Mouse (Mus musculus): ENCODE data around the gene Gng8. TPM values are rescaled to one million over a fixed set of nuclear protein-coding genes. Genes with fewer than 3 reads are reported as not detected.

The Gng8 gene
- polyA plus RNA-seq, 1 experiment: not detected

GRCm38 (mm10) chr7:16940292-16940691, 48.7 kb downstream of the Gng8 start:
- Histone ChIP-seq H3K27ac (ENCODE audit: control insufficient read depth, insufficient read depth, low read depth, low read length, poor library complexity) (no peak overlapping the region), H3K4me1 (ENCODE audit: control insufficient read depth, insufficient read depth, low read length) (no peaks in the 10 kb centered on the region), H3K4me3 (replicated peaks; ENCODE audit: control insufficient read depth, low read depth, low read length) (no peak overlapping the region)
- WGBS: 72% methylated on average over 7 of the region's 7 CpGs
- TF ChIP-seq CTCF (IDR thresholded peaks at IDR 0.05; ENCODE audit: control insufficient read depth, insufficient read depth, low read length) (no peak), POLR2A (IDR thresholded peaks at IDR 0.05; ENCODE audit: borderline replicate concordance, control insufficient read depth, low read depth, low read length) (no peak)

DNA sequence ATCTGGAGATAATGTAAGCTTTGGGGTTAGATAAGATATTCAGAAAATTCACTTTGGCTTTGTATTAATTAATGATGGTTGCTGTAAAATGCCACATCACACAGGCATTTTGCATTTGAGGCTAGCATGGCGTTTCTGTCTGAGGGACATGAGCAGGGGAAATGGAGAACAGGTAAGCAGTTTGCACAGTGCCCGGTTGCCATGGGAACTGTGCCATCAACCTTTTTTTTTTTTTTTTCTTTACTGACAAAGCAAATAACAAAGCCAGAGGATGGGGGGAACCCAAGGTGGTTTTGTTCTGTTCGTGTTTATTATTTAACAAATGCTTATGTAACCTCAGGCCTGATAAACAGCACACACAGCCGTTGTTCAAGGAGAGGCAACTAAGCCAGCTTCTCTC, 51.3 kb downstream of the Gng8 start:
- 44% methylated on average over 4 of the region's 4 CpGs for WGBS
- TF ChIP-seq CTCF (IDR thresholded peaks at IDR 0.05; ENCODE audit: control insufficient read depth, insufficient read depth, low read length) (no peak), POLR2A (IDR thresholded peaks at IDR 0.05; ENCODE audit: borderline replicate concordance, control insufficient read depth, low read depth, low read length) (no peak)
- Histone ChIP-seq H3K4me3 (replicated peaks; ENCODE audit: control insufficient read depth, low read depth, low read length) (no peak overlapping the region), H3K4me1 (ENCODE audit: control insufficient read depth, insufficient read depth, low read length) (no peaks in the 10 kb centered on the region; the same call in 1 of the 2 replicates), H3K27ac (ENCODE audit: control insufficient read depth, insufficient read depth, low read depth, low read length, poor library complexity) (no peak overlapping the region)

DNA sequence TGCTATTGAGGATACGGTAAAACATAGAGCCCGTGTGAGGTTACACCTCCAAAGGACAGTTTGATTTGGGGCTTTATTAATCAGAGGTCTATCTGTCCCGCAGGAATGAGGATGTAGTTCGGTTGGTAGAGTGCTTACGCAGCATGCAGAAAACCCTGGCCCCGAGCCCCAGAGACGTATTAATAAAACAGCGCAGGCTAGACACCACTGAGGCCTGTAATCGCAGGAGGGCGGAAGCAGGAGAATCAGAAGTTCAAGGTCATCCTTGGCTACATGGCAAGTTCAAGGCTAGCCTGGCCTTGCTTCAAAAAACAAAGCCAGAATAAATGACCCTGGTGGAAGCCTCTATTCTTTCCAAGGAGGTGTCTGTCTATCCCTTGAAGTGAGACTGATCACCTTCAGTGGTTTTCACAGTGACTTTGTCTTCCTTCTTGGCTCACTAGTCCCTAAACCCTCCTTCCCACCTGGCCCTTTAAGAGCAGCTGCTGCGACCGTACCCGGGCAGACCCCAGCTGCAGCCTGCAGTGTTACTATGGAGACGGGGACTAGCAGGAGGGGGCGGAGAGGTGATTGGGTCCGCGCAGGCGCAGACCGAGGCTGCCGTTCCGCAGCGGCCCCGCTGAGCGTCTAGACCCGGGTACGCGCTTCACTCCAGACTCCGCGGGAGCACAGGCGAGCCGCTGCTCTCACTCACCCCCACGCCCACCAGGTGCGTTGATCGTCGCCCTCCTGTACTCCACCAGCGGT, 52.6 kb downstream of the Gng8 start, which contains the start of gene Pnmal2:
Gene Pnmal2 (plus strand): TSS at position 622 of the 747 bp plus-strand sequence.
- no peak for TF ChIP-seq POLR2A (IDR thresholded peaks at IDR 0.05; ENCODE audit: borderline replicate concordance, control insufficient read depth, low read depth, low read length)
- no peak for TF ChIP-seq CTCF (IDR thresholded peaks at IDR 0.05; ENCODE audit: control insufficient read depth, insufficient read depth, low read length)
- Histone ChIP-seq H3K27ac (ENCODE audit: control insufficient read depth, insufficient read depth, low read depth, low read length, poor library complexity) (no peak within 1 kb of the TSS; the same call in 1 of the 2 replicates), H3K4me1 (ENCODE audit: control insufficient read depth, insufficient read depth, low read length) (no peaks in the 10 kb centered on the region; the same call in 1 of the 2 replicates), H3K4me3 (replicated peaks; ENCODE audit: control insufficient read depth, low read depth, low read length) (peak within 1 kb of the TSS; percentile 37)
- 24% methylated on average over 36 of the region's 36 CpGs for WGBS

DNA sequence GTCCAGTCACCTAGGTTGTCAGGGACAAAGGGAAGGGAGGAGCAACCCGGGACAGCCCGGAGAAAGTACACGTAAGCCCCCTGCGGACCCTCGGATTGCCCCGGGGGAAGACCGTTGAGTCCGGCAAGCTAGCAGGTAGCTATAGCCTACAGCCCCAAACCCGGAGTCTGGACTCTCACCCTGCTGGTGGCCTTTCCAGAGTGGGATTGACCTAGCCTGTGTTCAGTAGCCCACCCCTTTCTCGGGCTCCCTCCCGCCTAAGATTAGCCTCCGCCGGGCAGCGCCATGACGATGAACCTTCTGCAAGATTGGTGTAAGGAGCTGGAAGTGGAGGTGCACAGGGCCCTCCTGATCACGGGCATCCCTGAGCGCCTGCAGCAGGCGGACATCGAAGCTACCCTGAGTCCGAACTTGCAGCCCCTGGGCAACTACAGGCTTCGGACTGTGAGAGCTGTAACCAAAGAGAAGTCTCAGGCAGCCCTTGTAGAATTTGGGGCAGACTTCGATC, 53.3 kb downstream of the Gng8 start:
- peak overlapping the region; percentile 37 for H3K4me3 ChIP-seq (replicated peaks; ENCODE audit: control insufficient read depth, low read depth, low read length)
- 7% methylated on average over 22 of the region's 22 CpGs for WGBS
- no peaks in the 10 kb centered on the region; the same call in 1 of the 2 replicates for H3K4me1 ChIP-seq (ENCODE audit: control insufficient read depth, insufficient read depth, low read length)
- H3K27ac ChIP-seq (ENCODE audit: control insufficient read depth, insufficient read depth, low read depth, low read length, poor library complexity): no peak overlapping the region; the same call in 1 of the 2 replicates
- TF ChIP-seq CTCF (IDR thresholded peaks at IDR 0.05; ENCODE audit: control insufficient read depth, insufficient read depth, low read length) (no peak), POLR2A (IDR thresholded peaks at IDR 0.05; ENCODE audit: borderline replicate concordance, control insufficient read depth, low read depth, low read length) (no peak)

Other genes starting within 250 kb of the Gng8 start
- not detected in 2 replicates for gene Ceacam15, start 216.1 kb upstream of the Gng8 start, polyA plus RNA-seq (2011; ENCODE audit: insufficient read depth, insufficient read length, low replicate concordance, missing spikeins)
- not detected in 2 replicates for gene Ceacam9, start 169.9 kb upstream of the Gng8 start, polyA plus RNA-seq (2011; ENCODE audit: insufficient read depth, insufficient read length, low replicate concordance, missing spikeins)
- 173 and 200 TPM in 2 replicates for gene Ap2s1, start 153.4 kb upstream of the Gng8 start, polyA plus RNA-seq (2011; ENCODE audit: insufficient read depth, insufficient read length, low replicate concordance, missing spikeins)
- gene Slc1a5, start 110.4 kb upstream of the Gng8 start, polyA plus RNA-seq (2011; ENCODE audit: insufficient read depth, insufficient read length, low replicate concordance, missing spikeins): 186 and 343 TPM in 2 replicates
- 41.2 and 92.7 TPM in 2 replicates for gene Strn4, start 75.9 kb upstream of the Gng8 start, polyA plus RNA-seq (2011; ENCODE audit: insufficient read depth, insufficient read length, low replicate concordance, missing spikeins)
- 4.7 and 7.2 TPM in 2 replicates for gene Fkrp, start 75.1 kb upstream of the Gng8 start, polyA plus RNA-seq (2011; ENCODE audit: insufficient read depth, insufficient read length, low replicate concordance, missing spikeins)
- gene Prkd2, start 48.9 kb upstream of the Gng8 start, polyA plus RNA-seq (2011; ENCODE audit: insufficient read depth, insufficient read length, low replicate concordance, missing spikeins): 22.7 and 34.2 TPM in 2 replicates
- 0.54 and 1.7 TPM in 2 replicates for gene Dact3, start 16.5 kb upstream of the Gng8 start, polyA plus RNA-seq (2011; ENCODE audit: insufficient read depth, insufficient read length, low replicate concordance, missing spikeins)
- gene Ptgir, start 14.7 kb downstream of the Gng8 start, polyA plus RNA-seq (2011; ENCODE audit: insufficient read depth, insufficient read length, low replicate concordance, missing spikeins): 8.3 and 13.0 TPM in 2 replicates
- 307 and 376 TPM in 2 replicates for gene Calm3, start 32.3 kb downstream of the Gng8 start, polyA plus RNA-seq (2011; ENCODE audit: insufficient read depth, insufficient read length, low replicate concordance, missing spikeins)
- gene Pnmal2, start 52.9 kb downstream of the Gng8 start, polyA plus RNA-seq (2011; ENCODE audit: insufficient read depth, insufficient read length, low replicate concordance, missing spikeins): not detected in 2 replicates
- not detected in 2 replicates for gene Pnmal1, start 67.9 kb downstream of the Gng8 start, polyA plus RNA-seq (2011; ENCODE audit: insufficient read depth, insufficient read length, low replicate concordance, missing spikeins)
- 0.77 and 1.9 TPM in 2 replicates for gene Gm42372, start 91.3 kb downstream of the Gng8 start, polyA plus RNA-seq (2011; ENCODE audit: insufficient read depth, insufficient read length, low replicate concordance, missing spikeins)
- gene Ccdc8, start 100.9 kb downstream of the Gng8 start, polyA plus RNA-seq (2011; ENCODE audit: insufficient read depth, insufficient read length, low replicate concordance, missing spikeins): 1.4 and 2.5 TPM in 2 replicates
- 30.6 and 70.5 TPM in 2 replicates for gene Ppp5c, start 136.1 kb downstream of the Gng8 start, polyA plus RNA-seq (2011; ENCODE audit: insufficient read depth, insufficient read length, low replicate concordance, missing spikeins)
- gene Hif3a, start 170.6 kb downstream of the Gng8 start, polyA plus RNA-seq (2011; ENCODE audit: insufficient read depth, insufficient read length, low replicate concordance, missing spikeins): 1.8 and 3.3 TPM in 2 replicates
- gene Psg16, start 182.3 kb downstream of the Gng8 start, polyA plus RNA-seq (2011; ENCODE audit: insufficient read depth, insufficient read length, low replicate concordance, missing spikeins): 1.1 and 1.6 TPM in 2 replicates

All from bone marrow, adult 2 months (tissue).